Mouse (Mus musculus): ENCODE results near the gene Pld2. TPM values are rescaled to one million over a fixed set of nuclear protein-coding genes. Genes with fewer than 3 reads are reported as not detected.
"Not testable (repeated sequence)": the region's sequence is repeated elsewhere in the genome, so short reads cannot be mapped to it uniquely, and the experiment has no call there.

The Pld2 gene
- polyA plus RNA-seq, 1 experiment from 2014 or later: 8.2 TPM

DNA sequence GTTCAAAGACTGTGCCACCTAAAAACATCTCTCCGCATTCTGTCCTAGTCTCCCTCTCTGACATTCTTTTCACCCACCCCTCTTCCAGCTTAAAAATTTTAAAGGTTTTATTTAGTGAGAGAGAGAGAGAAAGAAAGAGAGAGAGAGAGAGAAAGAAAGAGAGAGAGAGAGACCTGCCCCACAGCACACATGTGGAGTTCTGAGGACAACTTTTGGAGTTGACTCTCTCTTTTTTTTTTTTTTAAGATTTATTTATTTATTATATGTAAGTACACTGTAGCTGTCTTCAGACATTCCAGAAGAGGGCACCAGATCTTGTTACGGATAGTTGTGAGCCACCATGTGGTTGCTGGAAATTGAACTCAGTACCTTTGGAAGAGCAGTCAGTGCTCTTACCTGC, 8.8 kb upstream of the Pld2 start:
- H3K27me3 ChIP-seq; H3K9me3 ChIP-seq; ATAC-seq (replicated peaks); H3K4me2 ChIP-seq (replicated peaks); H3K9ac ChIP-seq (replicated peaks); H3K27ac ChIP-seq (replicated peaks); H3K4me3 ChIP-seq: not testable (repeated sequence)
- WGBS: 85% methylated on average over 2 of the region's 2 CpGs
- Histone ChIP-seq H3K4me1 (peaks cover 11% of the 10 kb centered on the region), H3K36me3 (peaks cover 29% of the 10 kb centered on the region)

DNA sequence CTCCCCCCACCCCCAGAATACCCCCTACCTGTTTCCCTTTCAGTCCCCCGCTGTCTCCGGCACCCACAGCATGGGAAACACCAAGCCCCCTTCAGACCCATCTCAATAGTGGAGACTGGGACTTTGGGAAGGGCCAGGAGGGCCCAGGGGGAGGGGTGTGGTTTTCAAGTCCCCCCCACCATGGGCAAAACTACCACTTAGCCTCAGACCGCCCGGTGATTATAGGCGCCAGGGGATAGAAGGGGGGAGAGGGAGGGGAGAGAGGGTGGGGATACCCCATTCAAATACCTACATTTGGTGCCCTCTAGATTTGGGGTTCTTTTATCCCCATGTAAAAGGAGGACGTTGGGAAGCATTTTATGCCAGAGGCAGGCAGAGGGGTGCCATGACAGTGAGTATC, 7.0 kb upstream of the Pld2 start, which contains the start of gene Gm40193:
Gene Gm40193, minus strand, starts transcription at position 101 of the 400 bp plus-strand sequence.
- no peaks in the 10 kb centered on the region for H3K4me1 ChIP-seq
- no peaks in the 10 kb centered on the region for H3K27me3 ChIP-seq
- no peak within 1 kb of the TSS for H3K4me2 ChIP-seq (replicated peaks)
- peaks cover 15% of the 10 kb centered on the region for H3K36me3 ChIP-seq
- H3K9ac ChIP-seq (replicated peaks): no peak within 1 kb of the TSS
- WGBS: 74% methylated on average over 6 of the region's 6 CpGs
- H3K9me3 ChIP-seq: no peaks in the 10 kb centered on the region
- H3K27ac ChIP-seq (replicated peaks): no peak within 1 kb of the TSS
- no peak for ATAC-seq (replicated peaks)
- no peak within 1 kb of the TSS for H3K4me3 ChIP-seq

DNA sequence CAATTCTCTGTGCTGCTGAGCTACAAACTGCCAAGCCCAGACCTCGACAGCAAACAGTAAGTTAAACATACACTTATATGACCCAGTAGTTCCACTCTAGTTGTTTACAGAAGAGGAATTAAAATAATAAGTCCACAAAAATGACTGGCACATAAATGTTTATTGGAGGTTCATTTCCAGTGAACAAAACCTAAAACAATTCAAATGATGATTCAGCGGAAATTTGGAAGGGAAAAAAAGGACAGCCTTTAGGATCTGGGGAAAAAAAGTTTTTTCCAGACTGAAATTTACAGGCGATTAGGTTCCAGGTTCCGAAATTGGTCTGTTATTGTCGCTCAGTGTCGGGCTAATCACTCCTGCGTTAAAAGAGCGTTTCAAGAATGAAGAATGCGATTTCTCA, 441 bp upstream of the Pld2 start:
- Histone ChIP-seq H3K9me3 (no peaks in the 10 kb centered on the region), H3K27me3 (no peaks in the 10 kb centered on the region; the same call in 1 of the 2 replicates), H3K4me2 (replicated peaks) (peak overlapping the region; percentile 71), H3K4me1 (peaks cover 8% of the 10 kb centered on the region; the same call in 1 of the 2 replicates), H3K36me3 (no peaks in the 10 kb centered on the region), H3K4me3 (peak overlapping the region; percentile 53), H3K9ac (replicated peaks) (peak overlapping the region; percentile 51), H3K27ac (replicated peaks) (no peak overlapping the region)
- no peak for ATAC-seq (replicated peaks)
- WGBS: 10% methylated on average over 9 of the region's 9 CpGs

DNA sequence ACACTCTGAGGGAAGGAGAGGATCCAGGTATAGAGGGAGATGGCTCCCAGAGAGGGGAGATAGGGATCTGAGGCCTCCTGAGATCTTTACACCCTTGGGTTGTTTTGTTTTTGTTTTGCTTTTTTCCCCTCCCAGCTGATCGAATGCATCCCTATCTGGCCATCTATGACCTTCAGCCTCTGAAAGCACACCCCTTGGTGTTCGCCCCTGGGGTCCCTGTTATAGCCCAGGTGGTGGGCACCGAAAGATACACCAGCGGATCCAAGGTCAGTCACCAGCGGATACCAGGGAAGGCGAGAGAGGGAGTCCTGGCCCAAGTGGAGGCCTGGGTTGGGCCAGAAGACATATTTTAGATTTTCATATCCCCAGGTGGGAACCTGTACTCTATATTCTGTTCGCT, 1.1 kb downstream of the Pld2 start:
- no peak overlapping the region for H3K9ac ChIP-seq (replicated peaks)
- no peaks in the 10 kb centered on the region for H3K36me3 ChIP-seq
- WGBS: 88% methylated on average over 7 of the region's 7 CpGs
- peaks cover 8% of the 10 kb centered on the region; the same call in 1 of the 2 replicates for H3K4me1 ChIP-seq
- peak overlapping the region; percentile 53; the same call in 1 of the 2 replicates for H3K4me3 ChIP-seq
- no peaks in the 10 kb centered on the region; the same call in 1 of the 2 replicates for H3K27me3 ChIP-seq
- H3K4me2 ChIP-seq (replicated peaks): peak overlapping the region; percentile 71
- no peak overlapping the region for H3K27ac ChIP-seq (replicated peaks)
- ATAC-seq (replicated peaks): no peak
- no peaks in the 10 kb centered on the region for H3K9me3 ChIP-seq

DNA sequence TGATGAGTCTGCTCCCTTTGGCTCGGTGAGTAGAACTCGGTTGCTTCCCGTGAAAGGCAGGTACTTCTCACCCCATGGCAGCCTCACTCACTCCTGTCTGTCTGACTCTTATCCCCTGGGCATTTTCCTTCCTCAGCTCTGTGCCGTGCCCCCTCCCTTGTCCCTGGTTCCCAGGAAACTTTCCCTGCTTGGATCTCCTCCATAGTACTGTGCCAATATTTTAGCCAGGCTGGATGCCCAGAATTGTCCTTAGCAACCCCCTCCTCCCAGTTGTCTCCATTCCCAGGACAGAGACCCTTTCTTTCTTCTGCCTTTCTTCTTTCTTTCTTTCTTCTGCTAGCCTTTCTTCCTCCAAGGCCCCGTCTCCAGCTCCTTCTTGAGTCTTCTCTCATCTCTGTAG, 1.6 kb downstream of the Pld2 start:
- no peak overlapping the region for H3K9ac ChIP-seq (replicated peaks)
- no peak for ATAC-seq (replicated peaks)
- H3K4me2 ChIP-seq (replicated peaks): peak overlapping the region; percentile 71; the same call in 1 of the 2 replicates
- H3K4me3 ChIP-seq: no peak overlapping the region
- H3K27me3 ChIP-seq: no peaks in the 10 kb centered on the region; the same call in 1 of the 2 replicates
- H3K36me3 ChIP-seq: no peaks in the 10 kb centered on the region
- no peak overlapping the region for H3K27ac ChIP-seq (replicated peaks)
- peaks cover 8% of the 10 kb centered on the region; the same call in 1 of the 2 replicates for H3K4me1 ChIP-seq
- WGBS: 62% methylated on average over 5 of the region's 5 CpGs
- no peaks in the 10 kb centered on the region for H3K9me3 ChIP-seq

DNA sequence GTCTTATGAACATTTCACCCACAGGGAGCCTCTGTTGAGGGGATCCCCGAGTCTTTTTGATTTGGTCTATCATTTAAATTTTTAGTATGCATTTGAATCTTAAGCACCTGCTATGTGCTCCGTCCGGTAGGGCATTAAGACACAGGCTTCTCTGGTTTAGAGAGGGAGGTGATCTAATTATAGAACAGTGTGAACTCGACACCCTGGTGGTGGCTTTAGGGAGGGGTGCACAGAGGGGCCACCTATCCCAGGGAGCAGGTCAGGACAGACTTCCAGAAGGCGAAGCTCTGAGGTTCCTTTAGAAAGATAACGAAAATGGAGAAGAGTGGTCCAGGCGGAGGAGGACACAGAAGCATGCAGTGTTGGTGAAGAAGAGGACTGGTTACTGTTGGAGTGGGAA, 4.6 kb downstream of the Pld2 start:
- no peaks in the 10 kb centered on the region for H3K36me3 ChIP-seq
- H3K4me3 ChIP-seq: no peak overlapping the region
- no peak overlapping the region for H3K4me2 ChIP-seq (replicated peaks)
- H3K4me1 ChIP-seq: peaks cover 8% of the 10 kb centered on the region; the same call in 1 of the 2 replicates
- 71% methylated on average over 7 of the region's 7 CpGs for WGBS
- no peak overlapping the region for H3K9ac ChIP-seq (replicated peaks)
- no peaks in the 10 kb centered on the region; the same call in 1 of the 2 replicates for H3K27me3 ChIP-seq
- no peaks in the 10 kb centered on the region for H3K9me3 ChIP-seq
- no peak overlapping the region for H3K27ac ChIP-seq (replicated peaks)
- ATAC-seq (replicated peaks): no peak

DNA sequence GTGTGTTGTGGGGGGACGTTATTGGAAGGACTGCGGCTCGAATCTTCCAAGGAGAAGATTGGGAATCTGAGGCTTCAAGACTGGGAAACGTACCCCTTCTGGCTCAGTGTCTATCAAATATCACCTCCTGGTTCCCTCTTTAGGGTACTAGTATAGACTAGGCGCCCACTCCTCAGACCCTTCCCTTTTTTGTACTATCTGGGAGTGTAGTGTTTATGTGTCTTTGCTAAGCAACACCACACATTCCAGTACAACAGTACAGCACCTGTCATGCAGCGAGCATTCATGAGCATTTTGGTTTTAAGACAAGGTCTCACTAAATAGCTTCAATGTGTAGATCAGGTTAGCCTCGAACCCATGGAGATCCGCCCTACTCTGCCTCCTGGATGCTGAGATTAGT, 11.7 kb downstream of the Pld2 start:
- no peaks in the 10 kb centered on the region for H3K9me3 ChIP-seq
- H3K27ac ChIP-seq (replicated peaks): no peak overlapping the region
- no peaks in the 10 kb centered on the region for H3K4me1 ChIP-seq
- H3K27me3 ChIP-seq: no peaks in the 10 kb centered on the region
- ATAC-seq (replicated peaks): no peak
- 91% methylated on average over 8 of the region's 8 CpGs for WGBS
- H3K4me3 ChIP-seq: no peak overlapping the region
- no peak overlapping the region for H3K9ac ChIP-seq (replicated peaks)
- no peak overlapping the region for H3K4me2 ChIP-seq (replicated peaks)
- no peaks in the 10 kb centered on the region for H3K36me3 ChIP-seq

DNA sequence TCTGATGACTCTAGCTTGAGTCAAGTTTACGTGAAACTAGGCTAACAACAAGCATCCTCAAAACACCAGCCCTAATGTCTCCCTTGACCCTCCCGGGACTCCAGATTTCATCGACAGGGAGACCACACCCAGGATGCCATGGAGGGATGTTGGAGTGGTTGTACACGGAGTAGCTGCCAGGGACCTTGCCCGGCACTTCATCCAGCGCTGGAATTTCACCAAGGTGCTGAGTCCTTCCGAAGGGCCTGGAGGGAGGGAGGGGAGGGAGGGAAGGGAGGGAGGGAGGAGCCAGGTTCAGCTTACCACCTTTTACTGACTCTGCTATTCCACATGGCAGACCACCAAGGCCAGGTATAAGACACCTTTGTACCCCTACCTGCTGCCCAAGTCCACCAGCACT, 14.1 kb downstream of the Pld2 start:
- Histone ChIP-seq H3K36me3 (no peaks in the 10 kb centered on the region), H3K4me3 (no peak overlapping the region), H3K4me2 (replicated peaks) (no peak overlapping the region), H3K27me3 (no peaks in the 10 kb centered on the region), H3K9me3 (no peaks in the 10 kb centered on the region), H3K4me1 (no peaks in the 10 kb centered on the region), H3K9ac (replicated peaks) (no peak overlapping the region), H3K27ac (replicated peaks) (no peak overlapping the region)
- no peak for ATAC-seq (replicated peaks)
- 37% methylated on average over 7 of the region's 7 CpGs for WGBS

DNA sequence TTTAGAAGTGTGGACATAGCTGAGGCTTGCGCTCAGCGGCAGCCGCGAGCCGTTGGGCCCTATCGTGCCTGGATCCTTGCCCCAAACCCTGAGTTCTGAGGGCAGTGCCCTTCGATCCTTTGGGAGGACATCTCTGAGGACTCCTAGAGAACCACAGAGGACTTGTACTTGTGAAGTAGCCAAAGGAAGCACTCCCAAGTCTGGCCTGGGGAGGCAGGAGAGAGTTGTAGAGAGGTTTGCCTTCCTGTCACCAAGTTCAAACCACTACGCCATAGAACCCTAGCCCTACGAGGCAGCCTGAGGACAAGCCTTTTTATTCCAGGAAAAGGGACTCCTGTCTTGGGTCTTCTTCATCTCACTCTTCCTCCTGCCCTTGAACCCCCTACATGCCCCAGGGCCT, 17.7 kb downstream of the Pld2 start:
- no peak overlapping the region for H3K4me3 ChIP-seq
- 89% methylated on average over 9 of the region's 9 CpGs for WGBS
- H3K9ac ChIP-seq (replicated peaks): no peak overlapping the region
- no peak for ATAC-seq (replicated peaks)
- H3K27ac ChIP-seq (replicated peaks): no peak overlapping the region
- peaks cover 7% of the 10 kb centered on the region for H3K4me1 ChIP-seq
- no peaks in the 10 kb centered on the region for H3K36me3 ChIP-seq
- no peak overlapping the region for H3K4me2 ChIP-seq (replicated peaks)
- no peaks in the 10 kb centered on the region for H3K27me3 ChIP-seq
- no peaks in the 10 kb centered on the region for H3K9me3 ChIP-seq

DNA sequence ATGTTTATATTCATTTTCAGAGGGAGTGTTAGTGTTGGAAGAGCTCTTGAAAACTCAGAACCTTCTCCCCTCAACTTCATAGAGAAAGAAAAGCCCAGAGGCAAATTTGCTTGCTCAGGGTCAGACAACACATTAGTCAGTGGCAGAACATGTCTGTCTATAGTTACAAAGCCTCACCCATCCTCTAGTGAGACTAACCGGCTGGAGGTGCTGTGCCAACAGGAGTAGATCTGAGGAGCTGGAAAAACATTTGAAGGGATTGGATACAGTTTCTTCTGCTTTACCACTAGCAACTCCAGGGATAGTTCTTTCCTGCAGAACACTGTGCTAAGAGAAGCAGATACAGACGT, 22.0 kb downstream of the Pld2 start:
- peak overlapping the region; percentile 90 for H3K4me2 ChIP-seq (replicated peaks)
- H3K9ac ChIP-seq (replicated peaks): peak overlapping the region; percentile 88
- no peaks in the 10 kb centered on the region for H3K36me3 ChIP-seq
- peak overlapping the region; percentile 98 for H3K4me3 ChIP-seq
- no peaks in the 10 kb centered on the region for H3K27me3 ChIP-seq
- H3K4me1 ChIP-seq: peaks cover 33% of the 10 kb centered on the region
- peak overlapping the region; percentile 88 for H3K27ac ChIP-seq (replicated peaks)
- ATAC-seq (replicated peaks): peak; percentile 33
- 3% methylated on average over 2 of the region's 2 CpGs for WGBS
- H3K9me3 ChIP-seq: no peaks in the 10 kb centered on the region

DNA sequence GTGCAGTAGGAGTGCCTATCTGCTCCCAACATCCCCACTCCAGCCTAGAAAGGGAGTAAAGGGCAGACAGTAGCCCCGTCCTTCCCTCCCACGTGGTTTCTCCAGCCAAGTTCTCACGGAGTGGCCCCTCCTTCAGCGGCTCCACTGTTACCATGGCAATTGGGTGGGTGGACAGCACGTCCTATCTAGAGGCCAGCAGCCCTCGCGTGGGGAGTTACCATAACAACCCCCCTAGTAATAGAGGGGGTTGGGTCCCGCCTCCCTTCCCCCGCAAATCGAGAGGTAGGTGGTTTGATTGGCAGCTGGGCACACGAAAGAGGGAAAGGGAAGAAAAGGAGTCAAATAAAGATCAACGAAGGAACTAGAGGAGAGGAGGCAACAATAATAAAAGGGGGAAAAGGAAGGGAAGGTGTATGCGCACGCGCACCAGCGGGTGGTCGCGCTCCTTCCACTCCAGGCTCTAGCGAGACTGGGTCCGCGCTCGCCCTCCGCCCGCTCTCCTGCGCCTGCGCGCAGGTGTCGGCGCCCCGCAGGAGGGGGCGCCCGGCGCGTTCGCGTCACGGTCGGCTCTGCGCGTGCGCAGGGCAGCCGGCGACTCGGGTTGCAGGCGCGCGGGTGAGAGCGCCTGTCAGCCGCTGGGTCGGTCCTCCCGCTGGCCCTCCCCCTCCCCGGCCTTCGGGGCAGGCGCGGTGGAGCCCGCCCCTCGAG, 22.6 kb downstream of the Pld2 start, which contains the start of gene Mink1:
Gene Mink1, plus strand, starts transcription at position 595 of the 708 bp plus-strand sequence.
- peak; percentile 92 for ATAC-seq (replicated peaks)
- Histone ChIP-seq H3K27ac (replicated peaks) (peak within 1 kb of the TSS; percentile 88), H3K9me3 (no peaks in the 10 kb centered on the region), H3K27me3 (no peaks in the 10 kb centered on the region), H3K9ac (replicated peaks) (peak within 1 kb of the TSS; percentile 88), H3K4me2 (replicated peaks) (peak within 1 kb of the TSS; percentile 90), H3K36me3 (no peaks in the 10 kb centered on the region), H3K4me3 (peak within 1 kb of the TSS; percentile 98), H3K4me1 (peaks cover 33% of the 10 kb centered on the region)
- 0% methylated on average over 56 of the region's 57 CpGs for WGBS

DNA sequence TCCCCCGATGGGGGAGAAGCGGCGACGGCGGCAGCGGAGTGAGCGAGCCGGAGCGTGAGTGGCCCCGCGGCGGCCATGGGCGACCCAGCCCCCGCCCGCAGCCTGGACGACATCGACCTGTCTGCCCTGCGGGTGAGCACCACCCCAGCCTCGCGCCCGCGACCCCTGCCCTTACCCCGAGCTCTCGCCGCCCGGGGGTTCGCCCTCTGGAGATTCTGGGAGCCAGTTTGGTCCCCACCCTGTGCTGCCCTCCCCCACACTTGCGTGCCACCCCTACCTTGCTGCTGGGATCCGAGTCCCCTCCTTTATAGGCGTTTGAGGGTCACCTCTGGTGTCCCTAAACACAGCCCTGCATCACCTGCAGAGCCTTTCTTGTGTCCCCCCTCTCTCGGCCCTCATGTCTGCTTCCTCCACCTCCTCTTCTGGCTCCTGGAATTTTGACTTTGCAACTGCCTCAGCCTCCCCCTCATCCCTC, 23.2 kb downstream of the Pld2 start:
- Histone ChIP-seq H3K9me3 (no peaks in the 10 kb centered on the region), H3K4me2 (replicated peaks) (peak overlapping the region; percentile 90), H3K4me1 (peaks cover 33% of the 10 kb centered on the region), H3K9ac (replicated peaks) (peak overlapping the region; percentile 88), H3K27ac (replicated peaks) (peak overlapping the region; percentile 88), H3K36me3 (no peaks in the 10 kb centered on the region), H3K4me3 (peak overlapping the region; percentile 98), H3K27me3 (no peaks in the 10 kb centered on the region)
- WGBS: 0% methylated on average over 22 of the region's 31 CpGs
- ATAC-seq (replicated peaks): peak; percentile 52; the same call in 1 of the 2 replicates
